Mouse (Mus musculus) naive thymus-derived CD4-positive, alpha-beta T cell, adult 2 months (primary cell): Measurements from ENCODE around the gene Gm20388.
A peak's percentile ranks its signal among the peaks of the same experiment; 100 is the strongest.
"Not testable (repeated sequence)": the region's sequence is repeated elsewhere in the genome, so short reads cannot be mapped to it uniquely, and the experiment has no call there.

ENCODE experiments used
- DNase-seq: peaks from one replicate; pipeline ENCODE4 v3.0.0-alpha.2; 2011; ENCODE audit warnings: low read depth

Gm20388 gene

GRCm38 (mm10) chr8:123212321-123213117 is 3301.9 kb downstream of the Gm20388 start, which contains the start of the genes Chmp1a and Spata33:
Gene Chmp1a (minus strand): TSS chr8:123212763.
Gene Spata33 (plus strand): TSS chr8:123212832.
- peak; percentile 94 for DNase-seq

GRCm38 (mm10) chr8:123213118-123213772 is 3302.6 kb downstream of the Gm20388 start:
- DNase-seq: no peak

- no peak for DNase-seq
These were observed 3304.8 kb downstream of the Gm20388 start for GRCm38 (mm10) chr8:123215430-123215829.

GRCm38 (mm10) chr8:123220917-123221316 is 3310.3 kb downstream of the Gm20388 start:
- DNase-seq: no peak

GRCm38 (mm10) chr8:123224278-123225266 is 3313.9 kb downstream of the Gm20388 start, which contains the start of gene Cdk10:
Gene Cdk10 (plus strand): TSS chr8:123224842.
- DNase-seq: peak; percentile 93

GRCm38 (mm10) chr8:123228416-123228815 is 3317.8 kb downstream of the Gm20388 start:
- DNase-seq: no peak

- not testable (repeated sequence) for DNase-seq
These were observed 3319.7 kb downstream of the Gm20388 start for GRCm38 (mm10) chr8:123230326-123230725.

- DNase-seq: no peak
These were observed 3321.1 kb downstream of the Gm20388 start for GRCm38 (mm10) chr8:123231742-123232141.

GRCm38 (mm10) chr8:123232553-123232952 is 3321.9 kb downstream of the Gm20388 start:
- no peak for DNase-seq

GRCm38 (mm10) chr8:123233300-123233699 is 3322.7 kb downstream of the Gm20388 start:
- no peak for DNase-seq

GRCm38 (mm10) chr8:123233760-123234159 is 3323.1 kb downstream of the Gm20388 start:
- DNase-seq: no peak

- peak; percentile 38 for DNase-seq
These were observed 3324.4 kb downstream of the Gm20388 start for GRCm38 (mm10) chr8:123234918-123235519.

- DNase-seq: peak; percentile 97
These were observed 3325.2 kb downstream of the Gm20388 start, which contains the start of gene Spata2l for GRCm38 (mm10) chr8:123235520-123236497. Gene Spata2l (minus strand): TSS chr8:123236233.

- DNase-seq: no peak
These were observed 3328.8 kb downstream of the Gm20388 start for GRCm38 (mm10) chr8:123239398-123239797.

GRCm38 (mm10) chr8:123242107-123242923 is 3331.7 kb downstream of the Gm20388 start:
- no peak for DNase-seq

GRCm38 (mm10) chr8:123243053-123243452 is 3332.4 kb downstream of the Gm20388 start:
- DNase-seq: no peak

- no peak for DNase-seq
These were observed 3333.7 kb downstream of the Gm20388 start for GRCm38 (mm10) chr8:123244382-123244781.

- DNase-seq: no peak
These were observed 3334.9 kb downstream of the Gm20388 start for GRCm38 (mm10) chr8:123245543-123245942.

GRCm38 (mm10) chr8:123247748-123248147 is 3337.1 kb downstream of the Gm20388 start:
- no peak for DNase-seq
